Mouse (Mus musculus) lung, embryonic 14.5 days (tissue): Measurements from ENCODE around the gene Rp9. TPM values are rescaled to one million over a fixed set of nuclear protein-coding genes. Genes with fewer than 3 reads are reported as not detected.
"Not testable (repeated sequence)": the region's sequence is repeated elsewhere in the genome, so short reads cannot be mapped to it uniquely, and the experiment has no call there.

ENCODE experiments used
- ATAC-seq: fragments of 200-750 bp; cut with Nextera tagmentation; 2 replicates; pipeline ENCODE4 v1.8.0; 2017; ENCODE audit warnings: mild to moderate bottlenecking, moderate TSS enrichment, moderate library complexity; ENCODE audit not compliant: insufficient read depth
- DNase-seq: peaks from one replicate; pipeline ENCODE4 v3.0.0-alpha.2; 2015
- H3K27ac ChIP-seq: fragments of 300-500 bp; sonication (generic); 2 replicates; pipeline ENCODE4 v1.5.1; 2014; ENCODE audit warnings: low read depth, mild to moderate bottlenecking, moderate library complexity
- H3K27me3 ChIP-seq: fragments of 300-500 bp; sonication (generic); 2 replicates; pipeline ENCODE4 v1.6.1; 2014; ENCODE audit warnings: low read length, control low read depth; ENCODE audit not compliant: insufficient read depth
- H3K36me3 ChIP-seq: fragments of 300-500 bp; sonication (generic); 2 replicates; pipeline ENCODE4 v1.6.1; 2014; ENCODE audit warnings: control low read depth; ENCODE audit not compliant: insufficient read depth
- H3K4me1 ChIP-seq: fragments of 300-500 bp; sonication (generic); 2 replicates; pipeline ENCODE4 v1.6.1; 2014; ENCODE audit warnings: antibody characterized with exemption, control low read depth; ENCODE audit not compliant: insufficient read depth
- H3K4me2 ChIP-seq: fragments of 300-500 bp; sonication (generic); 2 replicates; pipeline ENCODE4 v1.6.1; 2014; ENCODE audit warnings: mild to moderate bottlenecking
- H3K4me3 ChIP-seq: fragments of 300-500 bp; sonication (generic); 2 replicates; pipeline ENCODE4 v1.5.1; 2014; ENCODE audit warnings: low read depth, low read length
- H3K9ac ChIP-seq: fragments of 300-500 bp; sonication (generic); 2 replicates; pipeline ENCODE4 v1.6.1; 2014
- H3K9me3 ChIP-seq: fragments of 300-500 bp; sonication (generic); 2 replicates; pipeline ENCODE4 v1.6.1; 2016; ENCODE audit warnings: low read depth, low read length, control low read depth
- CTCF ChIP-seq: IDR thresholded peaks from 2 replicates; pipeline ENCODE4 v1.5.1; 2016; ENCODE audit warnings: antibody characterized with exemption, low read depth
- WGBS: fragments of 180-500 bp; shearing (Covaris S2); extraction: QIAGEN DNeasy Blood & Tissue Kit; methylation state at CpG from one replicate; pipeline ENCODE4 v1.1.7; 2014; 5-methylcytosine and 5-hydroxymethylcytosine counted together
- polyA plus RNA-seq: library from polyadenylated mRNA; unstranded; fragments of >200 nt; fragmentation: Nextera tagmentation; extraction: Ambion mirVana; gene quantifications from 2 replicates; pipeline ENCODE4 v1.2.1, GENCODE M21; 2014

Rp9 gene
- polyA plus RNA-seq, 1 experiment from 2014 or later, result 71.0 TPM

DNA sequence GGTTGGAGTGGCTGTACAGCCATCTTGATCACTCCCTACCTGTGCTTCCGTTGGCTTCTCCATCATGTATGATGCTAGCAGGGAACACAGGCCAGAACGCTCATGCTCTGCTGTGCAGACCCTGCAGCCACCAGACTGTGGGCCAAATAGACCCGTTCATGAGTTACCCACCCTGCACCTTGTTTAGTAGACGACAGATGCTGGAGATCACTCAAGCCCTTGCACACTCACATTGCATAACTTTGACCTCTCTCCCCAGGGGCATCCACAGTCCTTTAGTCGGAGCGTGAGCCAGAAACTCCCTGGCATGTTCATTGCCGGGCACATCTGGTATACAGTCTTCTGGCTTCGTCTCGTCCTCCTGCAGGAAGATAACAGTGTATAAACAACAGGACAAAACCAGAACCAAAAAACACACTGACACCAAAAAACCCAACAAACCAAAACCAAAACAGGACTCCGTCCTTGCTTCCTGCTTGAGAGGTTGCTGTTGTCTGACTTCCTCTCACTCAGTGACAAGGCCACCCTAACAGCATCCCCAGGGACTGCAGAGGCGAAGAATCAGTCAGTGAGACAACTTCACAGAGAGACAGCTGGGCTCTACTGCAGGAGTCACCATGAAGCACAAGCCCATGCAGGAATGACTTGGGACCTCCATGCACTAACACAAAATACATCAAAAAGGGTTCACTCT, 12.3 kb downstream of the Rp9 start:
- Histone ChIP-seq H3K27ac (no peak overlapping the region), H3K4me3 (no peak overlapping the region), H3K4me2 (no peak overlapping the region), H3K4me1 (no peaks in the 10 kb centered on the region), H3K9me3 (no peaks in the 10 kb centered on the region), H3K27me3 (no peaks in the 10 kb centered on the region), H3K36me3 (peaks cover 53% of the 10 kb centered on the region), H3K9ac (no peak overlapping the region)
- DNase-seq (no peak), ATAC-seq (no peak)
- WGBS, result 75% methylated on average over 11 of the region's 11 CpGs
- TF ChIP-seq CTCF, result no peak

DNA sequence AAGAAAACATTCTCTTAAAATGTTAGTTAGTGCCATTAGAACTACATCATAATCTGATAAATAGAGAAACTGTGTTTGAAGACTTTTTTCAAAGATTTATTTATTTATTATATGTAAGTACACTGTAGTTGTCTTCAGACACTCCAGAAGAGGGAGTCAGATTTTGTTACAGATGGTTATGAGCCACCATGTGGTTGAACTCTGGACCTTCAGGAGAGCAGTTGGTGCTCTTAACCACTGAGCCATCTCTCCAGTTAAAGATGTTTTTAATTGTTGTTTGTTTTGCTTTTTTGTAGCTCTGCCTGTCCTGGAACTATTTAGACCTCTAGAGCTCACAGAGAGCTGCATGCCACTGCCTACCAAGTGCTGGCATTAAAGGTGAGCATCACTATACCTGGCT, 14.5 kb downstream of the Rp9 start:
- no peak for ATAC-seq
- Histone ChIP-seq H3K4me2 (no peak overlapping the region), H3K4me3 (no peak overlapping the region), H3K36me3 (peaks cover 75% of the 10 kb centered on the region), H3K9me3 (no peaks in the 10 kb centered on the region), H3K27ac (no peak overlapping the region), H3K27me3 (no peaks in the 10 kb centered on the region), H3K9ac (no peak overlapping the region), H3K4me1 (no peaks in the 10 kb centered on the region)
- no peak for DNase-seq
- TF ChIP-seq CTCF, result 0 out of 2 replicates have a peak, but pooled peaks have one; percentile 9

DNA sequence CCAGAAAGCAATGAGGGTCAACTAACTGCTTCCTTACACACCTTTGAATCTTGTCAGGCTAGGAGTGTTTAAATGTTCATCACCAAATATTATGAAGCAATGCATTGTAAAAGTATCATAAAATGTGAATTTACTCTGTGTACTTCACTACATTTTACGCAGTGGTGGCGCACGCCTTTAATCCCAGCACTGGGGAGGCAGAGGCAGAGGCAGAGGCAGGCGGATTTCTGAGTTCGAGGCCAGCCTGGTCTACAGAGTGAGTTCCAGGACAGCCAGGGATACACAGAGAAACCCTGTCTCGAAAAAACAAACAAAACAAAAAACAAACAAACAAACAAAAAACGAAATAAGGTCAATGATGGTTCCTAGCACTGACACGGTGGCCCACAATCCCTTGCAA, 15.6 kb downstream of the Rp9 start, which contains the start of gene Gm17545:
Gene Gm17545, plus strand, starts transcription at position 301 of the 400 bp plus-strand sequence.
- peaks cover 85% of the 10 kb centered on the region for H3K36me3 ChIP-seq
- not testable (repeated sequence) for H3K27ac ChIP-seq, H3K4me2 ChIP-seq, H3K27me3 ChIP-seq, DNase-seq, ATAC-seq, H3K4me1 ChIP-seq, H3K4me3 ChIP-seq, H3K9me3 ChIP-seq, H3K9ac ChIP-seq
- 87% methylated on average over 8 of the region's 8 CpGs for WGBS

DNA sequence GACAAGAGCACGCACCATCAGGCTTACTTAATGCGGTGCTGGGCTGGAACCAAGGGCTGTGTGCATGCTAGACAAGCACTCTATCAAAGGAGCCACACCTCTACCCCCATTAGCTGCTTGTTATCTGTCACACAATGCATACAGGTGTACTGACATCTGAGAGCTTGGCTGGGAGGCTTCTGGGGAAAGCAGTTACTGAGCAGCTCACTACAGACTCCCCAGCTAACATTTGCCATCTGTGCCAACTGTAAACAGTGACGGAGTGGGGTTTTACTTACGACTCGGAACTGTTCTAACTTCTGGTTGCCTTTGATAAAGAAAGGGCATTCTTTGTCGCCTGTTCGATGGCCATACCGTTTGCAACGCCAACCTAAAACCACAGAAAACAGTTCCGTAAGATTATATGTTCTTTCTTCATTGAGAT, 16.0 kb downstream of the Rp9 start:
- no peak overlapping the region for H3K4me2 ChIP-seq
- no peak overlapping the region for H3K27ac ChIP-seq
- H3K9ac ChIP-seq, result no peak overlapping the region
- H3K4me1 ChIP-seq, result no peaks in the 10 kb centered on the region
- H3K27me3 ChIP-seq, result no peaks in the 10 kb centered on the region
- no peak overlapping the region for H3K4me3 ChIP-seq
- TF ChIP-seq CTCF, result no peak
- no peaks in the 10 kb centered on the region for H3K9me3 ChIP-seq
- ATAC-seq (no peak), DNase-seq (no peak)
- H3K36me3 ChIP-seq, result peaks cover 90% of the 10 kb centered on the region
- whole genome bisulfite sequencing, result 87% methylated on average over 10 of the region's 10 CpGs

DNA sequence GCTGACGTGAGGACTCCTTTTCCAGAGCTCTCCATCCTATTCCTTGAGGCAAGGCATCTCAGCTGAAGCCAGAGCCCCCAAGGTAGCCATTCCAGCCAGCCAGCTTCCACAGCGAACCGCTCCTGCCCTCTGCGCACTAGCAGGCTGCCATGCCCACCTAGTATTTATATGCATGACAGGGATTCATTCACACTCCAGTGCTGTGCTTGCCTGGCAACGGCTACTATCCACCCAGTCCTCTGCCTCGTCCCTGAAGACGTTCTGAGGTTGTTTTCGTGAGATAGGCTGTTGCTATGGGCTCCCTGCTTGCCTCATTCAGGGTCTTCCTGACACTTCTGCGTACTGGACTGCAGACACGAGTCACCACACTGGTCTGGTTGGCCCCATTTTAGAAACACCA, 16.8 kb downstream of the Rp9 start:
- H3K27ac ChIP-seq, result no peak overlapping the region
- WGBS, result 90% methylated on average over 10 of the region's 10 CpGs
- no peaks in the 10 kb centered on the region for H3K27me3 ChIP-seq
- no peaks in the 10 kb centered on the region for H3K9me3 ChIP-seq
- H3K4me1 ChIP-seq, result no peaks in the 10 kb centered on the region
- H3K4me3 ChIP-seq, result no peak overlapping the region
- peaks cover 98% of the 10 kb centered on the region for H3K36me3 ChIP-seq
- DNase-seq (no peak), ATAC-seq (no peak)
- TF ChIP-seq CTCF, result no peak
- no peak overlapping the region for H3K9ac ChIP-seq
- no peak overlapping the region for H3K4me2 ChIP-seq

DNA sequence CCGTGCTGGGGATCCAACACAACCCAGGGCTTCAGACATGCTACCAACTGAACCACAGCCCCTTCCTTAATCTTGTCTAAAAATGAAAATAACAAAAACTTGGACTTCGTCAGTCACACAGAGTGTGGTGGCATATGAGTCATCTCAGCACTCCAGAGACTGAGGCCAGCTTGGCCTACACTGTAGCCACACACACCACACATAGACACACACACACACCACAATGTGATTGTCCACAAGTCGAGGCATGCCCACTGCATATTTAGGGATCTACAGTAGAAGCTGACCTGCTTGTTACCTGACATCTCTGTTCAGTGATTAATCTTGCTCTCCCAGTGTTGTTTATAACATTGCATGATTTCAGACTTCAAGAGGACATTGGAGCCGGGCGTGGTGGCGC, 20.3 kb downstream of the Rp9 start:
- Histone ChIP-seq H3K36me3 (peaks cover 78% of the 10 kb centered on the region), H3K27ac (no peak overlapping the region), H3K4me3 (no peak overlapping the region), H3K4me2 (no peak overlapping the region), H3K9me3 (no peaks in the 10 kb centered on the region), H3K27me3 (no peaks in the 10 kb centered on the region), H3K9ac (no peak overlapping the region), H3K4me1 (no peaks in the 10 kb centered on the region)
- WGBS, result 87% methylated on average over 6 of the region's 6 CpGs
- DNase-seq (no peak), ATAC-seq (no peak)
- no peak for TF ChIP-seq CTCF

DNA sequence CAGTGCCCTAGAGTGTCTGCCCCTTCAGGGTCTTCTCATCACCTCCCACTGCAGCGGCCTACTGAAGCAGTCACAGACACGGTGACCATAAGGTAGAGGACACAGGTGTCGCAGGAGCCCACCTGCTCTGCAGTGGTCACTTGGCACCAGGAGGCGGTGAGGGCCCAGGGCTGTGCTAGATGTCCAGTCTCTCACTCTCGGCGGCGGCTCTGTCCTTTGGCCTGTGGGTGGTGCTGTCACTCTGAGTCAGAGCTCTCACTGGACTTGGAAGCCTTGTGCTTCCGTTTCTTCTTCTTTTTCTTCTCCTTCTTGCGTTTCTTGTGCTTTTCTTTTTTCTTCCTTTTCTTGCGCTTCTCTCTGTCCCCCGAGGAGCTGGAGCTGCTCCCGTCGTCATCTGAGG, 21.1 kb downstream of the Rp9 start:
- H3K9me3 ChIP-seq, result no peaks in the 10 kb centered on the region
- no peak overlapping the region for H3K4me2 ChIP-seq
- no peaks in the 10 kb centered on the region for H3K4me1 ChIP-seq
- no peaks in the 10 kb centered on the region for H3K27me3 ChIP-seq
- TF ChIP-seq CTCF, result peak; percentile 23; the same call in 1 of the 2 replicates
- no peak overlapping the region for H3K9ac ChIP-seq
- DNase-seq (no peak), ATAC-seq (no peak)
- WGBS, result 86% methylated on average over 13 of the region's 13 CpGs
- no peak overlapping the region for H3K4me3 ChIP-seq
- peaks cover 70% of the 10 kb centered on the region for H3K36me3 ChIP-seq
- no peak overlapping the region for H3K27ac ChIP-seq
